Mouse (Mus musculus): Measurements from ENCODE around the gene Igdcc3.

DNA sequence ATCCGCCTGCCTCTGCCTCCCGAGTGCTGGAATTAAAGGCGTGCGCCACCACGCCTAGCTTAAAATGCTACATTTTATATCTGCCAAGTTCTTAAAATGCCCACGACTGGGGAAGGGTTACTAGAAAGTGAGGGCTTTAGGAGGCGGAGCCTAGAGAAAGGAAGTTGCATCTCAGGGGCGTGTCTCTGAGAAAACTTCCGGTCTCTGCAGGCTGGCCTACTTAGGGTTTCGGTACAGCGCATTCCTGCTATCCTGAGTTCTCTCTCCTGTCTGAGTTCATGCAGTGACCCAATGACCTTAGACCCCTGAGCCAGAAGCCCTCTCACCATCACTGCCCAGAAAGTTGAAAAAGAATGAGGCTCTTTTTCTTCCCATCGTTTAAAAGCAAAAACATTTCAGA lies 52.2 kb downstream of the Igdcc3 start:
- no peak for TF ChIP-seq CTCF (IDR thresholded peaks at IDR 0.05)
- TF ChIP-seq EP300 (IDR thresholded peaks at IDR 0.05) = no peak

All from lung, postnatal 0 days (tissue).